Mouse (Mus musculus) cerebellum, adult 8-10 months (tissue): Measurements from ENCODE around the gene Ryr2.
"Not testable (repeated sequence)": the region's sequence is repeated elsewhere in the genome, so short reads cannot be mapped to it uniquely, and the experiment has no call there.

Experiments
- DNase-seq: peaks from one replicate; pipeline ENCODE4 v3.0.0; 2022

Gene Ryr2

DNA sequence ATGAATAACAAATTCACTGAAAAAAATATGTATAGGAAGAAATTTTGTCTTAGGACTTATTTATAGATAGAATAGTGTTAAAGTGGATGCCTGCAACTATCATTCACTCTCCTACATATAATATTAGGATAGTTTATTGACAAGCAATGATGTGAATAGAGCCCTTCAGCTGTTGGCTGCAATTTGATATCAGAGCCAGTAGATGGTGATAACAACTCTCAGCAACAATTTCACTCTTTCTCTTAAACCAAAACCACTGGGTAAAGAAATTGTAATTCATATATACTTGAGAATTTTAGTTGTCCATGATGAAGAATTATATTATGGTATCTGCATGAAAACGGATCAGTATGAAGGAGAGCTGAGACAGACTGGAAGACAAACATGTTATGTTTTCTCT lies 236.8 kb downstream of the Ryr2 start:
- no peak for DNase-seq

DNA sequence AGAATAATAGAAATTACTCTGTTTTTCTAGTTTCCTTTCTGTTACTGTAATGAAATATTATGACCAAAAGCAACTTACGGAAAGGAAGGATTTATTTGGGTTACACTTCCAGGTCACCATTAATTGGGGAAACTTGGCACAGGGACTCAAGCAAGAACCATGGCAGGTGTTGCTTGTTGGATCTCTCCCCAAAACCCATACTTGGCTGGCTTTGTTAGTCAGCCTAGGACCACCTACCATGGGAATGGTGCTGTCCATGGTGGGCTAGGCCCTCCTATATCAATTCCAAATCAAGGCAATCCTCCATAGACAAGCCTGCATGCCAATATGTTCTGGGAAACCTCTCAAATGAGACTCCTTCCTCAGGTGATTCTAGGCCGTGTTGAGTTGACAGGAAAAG lies 237.3 kb downstream of the Ryr2 start:
- no peak for DNase-seq

DNA sequence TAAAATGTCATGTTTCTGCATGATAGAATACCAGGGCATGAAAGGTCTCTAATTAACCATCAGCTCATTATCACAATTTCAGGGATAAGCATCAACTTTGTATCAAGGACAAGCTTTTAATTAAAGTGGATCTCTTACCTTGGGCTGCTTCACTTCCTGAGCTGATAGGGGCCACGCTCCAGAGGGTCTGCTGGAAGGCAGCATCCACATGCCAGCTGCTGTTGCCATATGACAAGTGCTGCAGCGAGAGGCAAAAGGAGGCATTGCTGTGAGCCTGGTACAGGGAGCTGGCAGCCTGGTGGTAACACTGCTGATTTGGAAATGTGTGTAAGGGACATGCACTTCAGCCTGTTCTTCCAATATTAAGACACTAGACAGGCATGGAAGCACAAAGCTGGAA lies 237.8 kb downstream of the Ryr2 start:
- DNase-seq, result no peak

DNA sequence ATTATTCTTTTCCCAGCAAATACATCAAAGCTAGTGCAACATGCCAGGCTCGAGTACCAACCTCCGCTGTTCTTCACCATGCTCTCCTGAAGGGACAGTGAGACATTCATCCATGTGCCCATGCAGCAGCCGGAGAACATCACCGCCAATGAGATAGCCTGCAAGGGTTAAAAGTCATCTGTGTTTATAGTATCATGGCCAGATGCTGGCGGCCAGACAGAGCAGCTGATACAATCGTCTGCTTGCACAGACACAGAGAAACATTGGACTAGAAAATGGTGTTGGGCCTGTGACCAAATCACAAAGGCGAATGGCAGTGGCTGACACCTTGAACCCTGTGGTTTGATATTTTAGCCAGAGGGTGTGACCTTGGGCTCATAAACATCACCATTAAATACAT lies 238.7 kb downstream of the Ryr2 start:
- DNase-seq, result no peak

DNA sequence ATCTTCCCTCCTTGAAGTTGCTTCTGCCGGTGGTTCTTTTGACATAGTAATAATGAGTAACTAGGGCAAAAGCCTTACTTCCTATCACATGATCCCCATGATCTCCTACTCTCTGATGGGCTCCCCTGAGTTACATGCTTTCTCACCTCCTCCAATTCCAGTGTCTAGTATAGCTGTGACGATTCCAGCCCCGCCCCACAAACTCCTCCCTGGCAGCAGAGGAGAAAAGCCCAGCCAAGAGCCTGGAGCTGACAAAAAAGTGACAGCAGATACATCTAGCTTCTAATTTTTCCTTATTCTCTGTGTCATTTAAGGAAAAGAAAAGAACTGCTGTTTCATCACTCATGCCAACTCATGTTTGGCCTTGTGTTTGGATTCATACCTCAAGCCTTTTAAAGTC lies 241.5 kb downstream of the Ryr2 start:
- no peak for DNase-seq

DNA sequence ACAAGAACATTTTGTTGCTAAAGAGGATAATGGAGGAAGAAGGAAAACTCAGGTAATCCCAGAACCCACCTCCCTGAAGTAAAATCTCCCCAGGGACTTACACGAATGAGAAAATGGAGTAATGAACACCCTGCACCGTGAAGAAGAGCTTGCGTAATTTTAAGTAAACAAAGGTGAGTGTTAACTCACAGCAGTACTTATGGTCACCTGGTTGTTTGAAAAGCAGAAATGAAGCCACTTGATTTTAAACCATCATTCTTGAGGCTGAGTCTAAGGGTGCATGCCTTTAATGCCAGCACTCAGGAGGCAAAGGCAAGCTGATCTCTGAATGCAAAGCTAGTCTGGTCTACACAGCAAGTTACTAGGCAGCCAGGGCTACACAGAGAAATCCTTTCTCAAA lies 255.1 kb downstream of the Ryr2 start:
- no peak for DNase-seq

DNA sequence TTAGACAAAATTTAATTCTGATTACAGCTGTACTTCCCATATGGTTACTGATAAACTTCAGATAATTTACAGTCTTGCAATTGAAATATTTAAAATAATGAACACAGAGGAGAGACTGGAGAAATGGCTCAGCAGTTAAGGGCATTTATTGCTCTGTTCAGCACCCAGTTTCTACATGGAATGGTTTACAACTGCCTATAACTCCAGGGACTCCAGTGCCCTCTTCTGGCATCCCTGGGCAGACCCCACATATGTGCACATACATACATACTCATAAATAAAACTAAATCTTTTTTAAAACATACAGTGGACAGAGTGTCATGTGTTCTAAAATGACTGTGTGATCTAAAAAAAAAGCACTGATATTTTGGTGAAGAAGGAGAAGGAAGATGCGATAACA lies 262.9 kb downstream of the Ryr2 start:
- DNase-seq, result no peak

DNA sequence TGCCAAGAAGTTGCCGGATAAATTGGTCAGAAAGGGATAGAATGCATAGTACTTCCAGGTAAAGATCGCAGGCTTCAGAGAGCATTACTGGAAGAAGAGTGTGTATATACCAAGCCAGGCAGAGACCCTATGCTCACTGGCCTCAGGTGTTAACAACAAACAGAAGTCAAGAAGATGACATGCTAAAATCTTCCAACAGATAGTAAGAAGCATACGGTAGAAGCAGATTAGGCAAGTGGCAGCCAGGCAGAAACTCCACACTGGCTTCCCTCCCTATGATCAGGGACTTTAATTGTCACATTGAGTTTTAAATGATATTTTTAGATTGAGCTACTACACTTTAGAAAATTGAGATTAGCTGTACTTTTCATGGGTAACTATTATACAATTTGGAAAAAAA lies 268.9 kb downstream of the Ryr2 start:
- no peak for DNase-seq

DNA sequence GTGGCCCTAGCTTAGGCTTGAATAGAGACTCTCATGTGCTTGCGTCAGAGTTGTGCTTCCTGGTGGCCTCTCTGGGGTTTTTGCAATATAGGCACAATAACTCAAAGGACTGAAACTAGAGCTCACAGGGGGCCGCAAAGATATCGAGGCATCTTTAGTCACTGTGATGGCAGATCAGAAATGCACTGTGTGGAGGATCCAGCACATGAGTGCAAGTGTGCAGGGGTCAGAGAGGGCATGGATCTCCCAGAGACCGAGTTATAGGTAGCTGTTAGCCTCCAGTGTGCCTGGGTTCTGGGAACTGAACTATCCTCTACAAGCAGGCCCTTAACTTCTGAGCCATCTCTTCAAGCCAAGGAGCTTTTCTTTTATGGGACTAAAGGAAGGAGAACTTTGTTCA lies 269.6 kb downstream of the Ryr2 start:
- no peak for DNase-seq

DNA sequence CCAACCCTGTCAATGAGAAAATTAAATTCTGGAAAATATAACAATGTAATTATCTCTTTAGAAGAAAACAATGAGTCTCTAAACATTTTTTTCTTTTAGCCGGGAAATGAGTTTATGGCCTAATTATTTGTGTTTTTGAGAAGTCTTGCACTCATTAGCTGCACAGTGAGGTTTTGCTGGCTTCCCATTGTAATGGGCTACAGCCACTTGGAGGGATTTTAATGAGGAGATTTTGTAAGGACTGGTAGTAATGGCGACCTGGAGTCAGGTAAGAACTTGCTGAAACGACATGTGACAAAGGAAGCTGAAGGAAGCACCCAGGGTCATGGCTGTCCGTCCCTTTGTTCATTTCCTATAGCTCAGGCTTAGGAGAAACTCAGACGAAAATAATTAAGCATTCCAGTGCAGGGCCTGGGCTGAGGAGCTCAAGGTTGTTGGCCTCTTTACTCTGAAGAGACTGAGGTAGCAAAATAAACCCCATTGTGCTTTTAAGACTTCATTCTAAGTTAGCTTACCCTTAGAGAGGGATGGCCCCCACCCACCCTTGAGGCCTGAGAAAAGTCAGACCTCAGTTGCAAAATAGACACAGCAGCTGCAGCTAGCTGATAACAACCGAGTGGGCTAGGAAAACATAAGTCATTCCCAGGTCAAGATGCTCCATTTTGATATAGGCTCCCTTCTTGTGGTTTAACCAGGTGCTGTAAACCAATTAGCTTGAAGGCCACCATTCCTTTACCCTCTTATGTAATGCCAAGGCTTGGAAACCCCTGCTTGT lies 270.3 kb downstream of the Ryr2 start:
- DNase-seq, result no peak

DNA sequence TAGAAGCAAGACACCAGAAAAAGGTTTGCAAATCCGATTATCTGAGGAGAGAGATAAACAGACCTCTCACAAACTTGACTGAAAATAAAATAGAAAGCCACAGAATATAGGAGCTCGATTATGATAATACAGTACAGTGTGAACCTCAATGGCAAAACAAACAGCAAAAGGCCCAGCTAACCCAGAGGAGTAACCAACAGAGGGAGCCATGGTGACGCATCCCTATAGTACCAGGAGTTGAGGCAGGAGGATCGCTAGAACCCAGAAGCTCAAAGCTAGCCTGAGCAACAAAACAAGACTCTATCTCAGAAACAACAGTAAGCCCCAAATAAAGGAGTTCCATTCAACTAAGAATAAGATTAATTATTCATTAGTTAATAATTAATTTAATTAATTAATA lies 275.5 kb downstream of the Ryr2 start:
- no peak for DNase-seq

DNA sequence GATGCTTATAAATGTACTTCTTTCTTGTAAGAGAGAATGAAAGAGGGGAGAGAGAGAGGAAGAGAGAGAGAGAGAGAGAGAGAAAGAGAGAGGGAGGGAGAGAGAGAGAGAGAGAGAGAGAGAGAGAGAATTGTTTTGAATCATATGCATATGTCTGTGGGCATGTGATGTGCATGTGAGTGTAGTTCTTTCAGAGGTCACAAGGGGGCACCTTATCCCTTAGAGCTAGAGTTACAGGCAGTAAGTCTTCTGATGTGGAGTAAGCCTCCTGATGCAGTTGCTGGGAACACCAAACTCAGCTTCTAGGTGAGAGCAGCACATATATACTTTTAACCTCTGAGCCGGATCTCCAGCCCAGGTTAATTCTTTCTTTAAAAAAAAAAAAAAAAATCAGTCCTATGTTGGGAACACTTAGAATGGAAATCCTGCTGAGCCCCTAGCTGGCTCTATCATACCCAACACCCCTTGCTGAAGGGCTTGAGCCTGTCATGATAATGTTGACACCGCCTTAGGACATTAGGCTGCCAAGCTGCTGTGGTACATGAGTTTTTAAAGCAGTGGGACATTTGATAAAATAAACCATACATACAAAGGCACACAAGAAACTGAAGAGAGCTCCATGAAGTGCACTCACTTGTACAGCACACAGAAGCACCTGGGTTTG lies 281.1 kb downstream of the Ryr2 start:
- DNase-seq, result no peak

DNA sequence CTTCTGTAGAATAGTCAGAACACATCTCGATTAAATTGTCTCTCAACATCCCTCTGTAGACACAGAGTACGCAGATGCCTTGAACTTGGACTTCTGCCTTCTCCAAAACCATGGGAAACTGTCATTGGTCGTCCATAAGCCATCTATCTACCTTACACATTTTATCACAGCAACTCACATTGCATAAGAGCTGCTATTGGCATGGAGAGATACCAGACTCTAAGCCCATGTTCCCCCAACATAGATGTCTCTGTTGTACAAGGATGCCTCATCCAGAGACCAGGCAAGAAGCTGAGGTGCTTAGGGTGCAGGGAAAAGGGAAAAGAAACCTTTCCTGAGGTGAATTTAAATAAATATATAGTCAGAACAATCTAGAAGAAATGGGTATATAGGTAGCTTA lies 288.0 kb downstream of the Ryr2 start:
- no peak for DNase-seq

DNA sequence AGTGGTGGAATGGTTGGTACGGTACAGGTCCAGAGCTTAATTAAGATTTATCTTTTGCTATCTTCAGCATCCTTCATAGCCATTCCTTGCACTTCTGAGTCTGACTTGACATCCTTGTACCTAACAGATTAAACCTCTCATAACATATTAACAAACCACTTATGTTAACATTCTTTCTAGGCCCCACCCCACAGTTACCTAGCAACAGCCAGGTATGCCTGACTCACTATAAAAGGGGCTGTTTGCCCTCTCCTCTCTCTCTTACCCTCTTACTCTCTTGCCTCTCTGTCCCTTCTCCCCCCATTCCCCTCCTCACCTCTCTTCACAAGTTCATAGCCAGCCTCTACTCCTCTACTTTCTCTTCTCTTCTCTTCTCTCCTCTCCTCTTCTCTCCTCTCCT lies 297.4 kb downstream of the Ryr2 start:
- not testable (repeated sequence) for DNase-seq

DNA sequence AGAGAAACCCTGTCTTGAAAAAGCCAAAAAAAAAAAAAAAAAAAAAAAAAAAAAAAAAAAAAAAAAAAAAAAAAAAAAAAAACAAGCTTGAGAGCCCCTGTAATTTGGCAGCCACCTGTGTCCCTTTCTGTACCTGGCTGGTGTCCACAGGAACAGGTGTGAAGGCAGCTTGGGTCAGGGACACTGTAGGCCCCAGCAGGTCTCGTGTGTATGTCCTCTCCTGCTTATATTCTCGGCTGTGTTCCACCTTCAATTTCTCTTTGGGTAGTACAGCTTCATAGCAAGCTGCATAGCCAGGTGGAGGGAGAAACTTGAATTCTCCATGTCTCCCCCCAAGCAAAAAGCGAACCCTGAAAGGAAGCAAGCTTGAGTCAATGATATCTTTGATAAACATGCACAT lies 314.2 kb downstream of the Ryr2 start:
- peak; percentile 78 for DNase-seq

DNA sequence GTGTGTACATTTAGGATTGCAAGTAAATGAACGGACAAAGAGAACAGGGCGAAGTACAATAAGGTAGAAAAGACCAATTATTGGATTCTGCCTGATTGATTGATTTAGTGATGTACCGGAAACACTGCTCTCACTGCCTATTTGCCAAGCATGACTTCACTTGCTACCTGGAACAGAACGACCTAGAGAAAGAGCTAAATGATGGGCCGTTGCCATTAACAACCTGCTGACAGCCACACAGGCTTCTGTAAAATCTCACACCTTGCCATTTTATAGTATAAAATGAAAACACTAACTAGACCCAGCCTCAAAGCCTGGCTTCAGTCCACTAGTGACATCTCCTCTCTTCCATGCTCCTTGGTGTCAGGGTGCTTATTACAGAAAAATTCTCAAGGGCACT lies 316.2 kb downstream of the Ryr2 start:
- DNase-seq, result no peak

DNA sequence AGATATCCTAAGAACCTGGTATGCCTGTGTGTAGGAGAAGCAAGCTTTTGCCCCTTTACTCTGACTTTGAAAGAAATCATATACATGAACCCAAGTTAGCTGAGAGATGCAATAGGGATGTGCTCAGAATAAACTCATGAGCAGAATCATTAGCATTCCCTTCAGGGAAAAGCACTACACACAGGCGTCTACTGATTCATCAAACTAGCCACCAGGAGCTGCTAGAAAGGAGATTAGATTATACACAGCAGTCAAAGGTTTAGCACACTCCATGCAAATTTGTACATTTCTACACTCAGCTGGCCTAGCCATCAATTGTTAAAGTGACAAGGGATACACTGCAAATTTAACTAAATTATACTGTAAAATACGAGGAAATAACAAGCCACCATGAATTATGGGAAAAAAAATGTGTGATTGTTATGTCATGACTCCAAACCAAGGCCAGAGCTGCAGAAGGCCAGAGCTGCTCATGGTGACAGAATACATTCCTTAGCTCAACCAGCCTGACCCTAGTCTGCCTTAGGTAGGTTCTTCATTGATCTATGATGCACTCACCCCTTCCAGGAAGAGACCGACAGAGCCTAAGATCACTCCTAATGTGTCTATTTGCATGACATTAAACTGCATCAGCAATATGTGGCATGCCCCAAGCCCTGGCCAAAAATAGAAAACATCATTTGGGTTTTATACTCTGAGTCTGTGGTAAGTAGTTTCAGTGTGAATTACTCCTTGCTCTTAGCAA lies 324.2 kb downstream of the Ryr2 start:
- DNase-seq, result no peak

DNA sequence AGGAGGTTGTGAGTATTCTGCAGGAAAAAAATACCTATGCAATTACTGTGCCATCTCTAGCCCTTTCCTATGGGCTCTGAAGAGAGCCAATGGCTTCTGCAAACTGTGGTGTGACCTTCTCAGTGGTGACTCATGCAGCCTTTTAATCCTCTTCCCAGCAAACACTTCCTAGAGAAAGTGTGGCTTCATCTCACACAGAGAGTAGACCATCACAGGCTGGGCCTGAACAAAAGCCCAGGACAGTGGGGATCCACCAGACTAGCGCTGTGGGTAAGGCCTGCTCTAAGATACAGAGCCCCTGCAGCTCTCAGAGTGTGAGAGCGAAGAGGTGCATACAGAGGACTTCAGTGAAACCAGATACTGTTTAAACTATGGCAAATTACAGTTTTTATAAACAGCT lies 325.7 kb downstream of the Ryr2 start:
- peak; percentile 33 for DNase-seq

DNA sequence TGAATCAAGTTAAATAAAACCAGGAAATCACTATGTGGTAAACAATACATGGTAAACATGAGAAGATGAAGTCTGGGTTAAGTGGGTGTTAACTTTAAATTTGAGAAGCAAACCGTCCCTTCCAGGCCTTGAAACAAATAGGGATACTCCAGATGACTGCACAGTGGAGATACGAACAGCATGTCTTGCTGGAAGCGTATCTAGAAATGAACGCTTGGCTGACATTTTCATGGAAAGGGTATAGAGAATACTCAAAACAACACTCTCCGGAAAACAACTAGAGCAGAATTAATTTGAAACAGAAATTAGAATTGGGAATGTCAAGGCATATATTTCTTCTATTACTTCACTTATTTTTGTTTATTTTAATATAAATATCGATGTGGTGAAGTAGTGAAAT lies 329.0 kb downstream of the Ryr2 start:
- no peak for DNase-seq

DNA sequence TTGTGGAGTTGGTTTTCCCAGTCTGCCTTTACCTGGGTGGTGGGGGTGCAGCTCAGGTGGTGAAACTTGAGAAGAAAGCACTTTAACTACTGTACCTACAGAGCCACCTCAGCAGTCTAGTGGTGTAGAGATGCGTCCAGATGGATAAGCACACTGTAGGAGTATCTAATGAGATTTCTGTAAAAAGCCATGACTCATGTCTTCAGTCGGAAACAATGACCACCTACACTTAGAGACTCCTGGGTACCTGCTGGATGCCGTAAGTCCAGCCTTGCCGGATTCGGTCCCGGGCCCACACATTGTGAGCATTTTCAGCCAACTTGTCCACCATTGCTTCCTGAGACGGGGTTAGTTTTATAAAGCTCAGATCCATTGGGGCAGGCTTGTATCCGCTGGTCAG lies 334.6 kb downstream of the Ryr2 start:
- DNase-seq, result no peak

DNA sequence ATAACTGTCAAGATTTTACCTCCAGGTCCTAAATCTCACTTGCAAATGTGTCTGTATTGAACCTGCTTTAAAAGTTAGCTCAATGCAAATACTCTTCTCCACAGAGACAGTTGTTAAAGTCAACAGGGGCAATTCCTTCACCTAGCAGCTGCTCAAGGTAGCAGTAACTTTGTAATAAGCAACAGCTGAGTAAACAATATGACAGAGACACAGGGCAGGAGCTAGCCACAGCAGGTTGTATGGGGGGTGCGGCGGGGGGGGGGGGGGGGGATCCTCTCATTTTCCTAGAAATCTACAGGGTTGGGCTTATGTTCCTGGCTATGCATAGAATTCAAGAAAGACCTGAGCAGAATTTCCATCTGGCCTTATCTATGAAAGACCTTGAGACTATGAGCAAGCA lies 339.8 kb downstream of the Ryr2 start:
- no peak for DNase-seq

DNA sequence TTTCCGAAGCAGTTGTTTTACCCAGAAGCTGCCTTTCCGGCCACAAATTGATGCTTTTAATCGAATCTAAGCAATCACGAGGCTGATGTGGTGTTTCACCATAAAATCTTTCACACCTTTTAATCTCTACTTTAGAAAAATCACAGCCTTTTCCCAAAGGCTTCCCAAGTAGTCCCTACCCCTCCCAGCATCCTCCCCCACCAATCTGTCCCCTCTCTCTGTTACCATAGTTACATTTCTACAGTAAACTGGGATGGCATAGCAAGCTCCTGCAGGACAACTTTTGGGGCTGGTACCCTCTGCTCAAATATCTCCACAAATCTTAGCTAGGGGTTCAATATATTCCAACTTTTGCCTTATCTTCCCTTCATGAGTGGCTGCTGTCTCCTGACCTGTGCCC lies 342.8 kb downstream of the Ryr2 start:
- DNase-seq, result no peak

DNA sequence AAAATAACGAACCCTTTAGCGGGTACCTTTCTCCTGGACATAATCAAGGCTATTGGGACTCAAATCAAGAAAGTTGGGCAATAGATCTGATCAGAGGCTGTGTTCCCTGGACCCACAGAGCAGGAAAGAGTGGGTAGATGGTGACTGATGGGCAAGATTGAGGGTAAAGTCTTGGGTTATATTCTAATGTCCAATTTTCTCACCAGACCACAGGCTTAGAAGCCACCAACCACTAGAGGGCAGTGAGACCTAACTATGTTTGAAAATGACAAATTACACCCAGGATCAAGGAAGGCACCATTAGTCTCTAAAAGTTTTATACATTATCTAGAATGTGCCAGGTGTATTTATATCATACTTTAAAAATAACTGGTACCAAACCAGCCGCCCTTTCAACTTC lies 343.6 kb downstream of the Ryr2 start:
- peak; percentile 64 for DNase-seq

DNA sequence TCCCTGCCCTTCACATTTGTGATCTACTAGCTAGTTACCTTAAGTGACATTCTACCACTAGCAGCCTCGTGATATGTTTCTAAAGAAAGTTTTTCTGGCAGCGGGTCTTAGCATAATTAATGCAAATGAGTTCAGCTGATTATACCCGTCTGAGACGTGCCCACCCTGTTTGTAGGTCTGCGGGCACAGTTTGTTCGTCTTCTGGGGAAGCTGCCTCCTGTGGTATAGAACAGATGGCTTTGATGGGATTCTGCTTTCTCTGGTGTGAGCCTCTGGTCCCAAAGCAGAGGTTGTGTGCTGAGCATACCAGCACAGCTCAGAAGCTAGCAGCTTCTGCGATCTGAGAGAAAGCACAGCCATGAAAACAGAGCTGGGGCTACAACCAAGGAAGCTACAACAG lies 348.9 kb downstream of the Ryr2 start:
- no peak for DNase-seq
